9 mouse cellular contexts compared by ENCODE assay signal in the genomic region with DNA sequence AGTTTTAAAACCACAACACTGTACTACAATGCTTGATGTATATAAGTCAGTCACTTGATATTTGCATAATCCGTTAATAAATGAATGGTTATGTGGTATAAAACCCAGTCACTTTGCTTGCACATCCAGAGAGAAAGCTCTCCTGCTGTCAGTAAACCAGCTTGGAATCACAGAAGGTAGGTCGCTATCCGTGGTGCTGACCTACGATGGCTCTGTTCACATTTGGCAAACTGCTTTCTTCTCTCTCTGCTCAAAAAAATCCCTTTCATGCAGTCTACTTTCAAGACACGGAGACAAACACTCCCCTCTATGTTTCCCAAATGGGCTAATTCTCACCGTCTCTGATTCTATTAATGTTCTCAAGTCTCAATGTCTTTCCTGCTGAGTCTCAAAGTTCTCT. TPM values are rescaled to one million over a fixed set of nuclear protein-coding genes. Genes with fewer than 3 reads are reported as not detected.
A peak's percentile ranks its signal among the peaks of the same experiment; 100 is the strongest.
DNase-seq lines count a peak whose midpoint lies in the region; ATAC-seq and TF ChIP-seq lines count a peak whose summit lies in the region.
"Had no signal": no experiment of that assay in that cellular context is flagged by ENCODE, and none has a peak within 500 bp of the region (broad histone marks: within the 10 kb centered on the region; RNA-seq: fewer than 3 reads in every experiment).

No protein-coding gene starts in this region.

- no peak overlapping the region for H3K9ac ChIP-seq in kidney, postnatal 0 days (ENCODE audit: low read depth, low read length)
- H3K9ac ChIP-seq in forebrain, embryonic 12.5 days, result no peak overlapping the region
- H3K9ac ChIP-seq in liver, embryonic 11.5 days (ENCODE audit: low read depth, low read length), result no peak overlapping the region
- H3K9ac ChIP-seq: heart, embryonic 15.5 days had no signal

- no peak for ATAC-seq in kidney, postnatal 0 days (replicated peaks; ENCODE audit: low FRiP score, low read depth)
- no peak for ATAC-seq in forebrain, embryonic 12.5 days (ENCODE audit: low FRiP score)
- no peak for ATAC-seq in liver, embryonic 11.5 days (replicated peaks; ENCODE audit: low FRiP score)
- ATAC-seq in CD4-positive, CD25-positive, alpha-beta regulatory T cell, adult 4 months, result no peak

- peaks cover 44% of the 10 kb centered on the region for H3K27me3 ChIP-seq in kidney, postnatal 0 days (ENCODE audit: insufficient read depth, low read length)
- H3K27me3 ChIP-seq in forebrain, embryonic 12.5 days, result peaks cover 59% of the 10 kb centered on the region
- peaks cover 48% of the 10 kb centered on the region for H3K27me3 ChIP-seq in liver, embryonic 11.5 days (replicated peaks; ENCODE audit: control insufficient read depth, insufficient read depth, low read length)

- H3K27ac ChIP-seq in kidney, postnatal 0 days, result no peak overlapping the region
- H3K27ac ChIP-seq in forebrain, embryonic 12.5 days, result no peak overlapping the region
- H3K27ac ChIP-seq in liver, embryonic 11.5 days (ENCODE audit: low read depth, low read length), result no peak overlapping the region
- H3K27ac ChIP-seq: heart, embryonic 15.5 days had no signal

- no peak overlapping the region for H3K4me3 ChIP-seq in kidney, postnatal 0 days (replicated peaks; ENCODE audit: low read depth, low read length)
- H3K4me3 ChIP-seq in forebrain, embryonic 12.5 days (replicated peaks), result peak overlapping the region; percentile 49
- no peak overlapping the region for H3K4me3 ChIP-seq in liver, embryonic 11.5 days (ENCODE audit: low read depth, low read length)
- H3K4me3 ChIP-seq: heart, embryonic 15.5 days had no signal

- no peak overlapping the region for H3K4me2 ChIP-seq in kidney, postnatal 0 days (ENCODE audit: low read length)
- peak overlapping the region; percentile 89 for H3K4me2 ChIP-seq in forebrain, embryonic 12.5 days
- H3K4me2 ChIP-seq in liver, embryonic 11.5 days, result no peak overlapping the region
- H3K4me2 ChIP-seq: heart, embryonic 15.5 days had no signal

- H3K36me3 ChIP-seq in kidney, postnatal 0 days (ENCODE audit: insufficient read depth, low read length), result no peaks in the 10 kb centered on the region
- H3K36me3 ChIP-seq in forebrain, embryonic 12.5 days (replicated peaks), result no peaks in the 10 kb centered on the region
- H3K36me3 ChIP-seq in liver, embryonic 11.5 days (ENCODE audit: control insufficient read depth, insufficient read depth, low read length), result no peaks in the 10 kb centered on the region
- H3K36me3 ChIP-seq: heart, embryonic 15.5 days had no signal

- TF ChIP-seq CTCF in kidney, postnatal 0 days (IDR thresholded peaks at IDR 0.05; ENCODE audit: low read depth), result no peak

- 1% methylated on average over 6 of the region's 6 CpGs for WGBS in kidney, postnatal 0 days
- WGBS in forebrain, embryonic 12.5 days, result 0% methylated on average over 6 of the region's 6 CpGs
- WGBS in liver, embryonic 11.5 days, result 3% methylated on average over 6 of the region's 6 CpGs

- H3K9me3 ChIP-seq in kidney, postnatal 0 days (replicated peaks; ENCODE audit: low read length), result no peaks in the 10 kb centered on the region
- H3K9me3 ChIP-seq in forebrain, embryonic 12.5 days, result no peaks in the 10 kb centered on the region
- no peaks in the 10 kb centered on the region for H3K9me3 ChIP-seq in liver, embryonic 11.5 days (ENCODE audit: control insufficient read depth, low read length)
- H3K9me3 ChIP-seq: heart, embryonic 15.5 days had no signal

- 0 out of 2 replicates have a peak, but pooled peaks cover 7% of the 10 kb centered on the region for H3K4me1 ChIP-seq in kidney, postnatal 0 days (replicated peaks; ENCODE audit: insufficient read depth, low read length)
- peaks cover 30% of the 10 kb centered on the region for H3K4me1 ChIP-seq in forebrain, embryonic 12.5 days
- H3K4me1 ChIP-seq in liver, embryonic 11.5 days (replicated peaks; ENCODE audit: control insufficient read depth, insufficient read depth, low read length), result peaks cover 4% of the 10 kb centered on the region; the same call in 1 of the 2 replicates

- DNase-seq in kidney, postnatal 0 days (ENCODE audit: low spot score), result peak; percentile 77
- no peak for DNase-seq in kidney, adult 11 months
- DNase-seq in adrenal gland, postnatal 14 days, result peak; percentile 69
- DNase-seq in liver, embryonic 11.5 days (ENCODE audit: low spot score), result peak; percentile 47
- DNase-seq in retina, postnatal 1 day, result peak; percentile 71
- no peak for DNase-seq in frontal cortex, postnatal 36 days (ENCODE audit: low spot score in 2 of 2)

RNA-seq across cellular contexts. Expression of gene Car10, which starts 0.8 kb away (rescaled TPM):
- polyA plus RNA-seq in kidney, postnatal 0 days (2015; fragmentation: Nextera tagmentation; extraction: Ambion mirVana), result 0.06 TPM in 1 of 2 replicates, not detected in the other
- total RNA-seq in adrenal gland, postnatal 14 days (2021), result 0.37 and 0.60 TPM in 2 replicates
- polyA plus RNA-seq in forebrain, embryonic 12.5 days (2016; fragmentation: Nextera tagmentation; extraction: Ambion mirVana), result 2.1 and 2.4 TPM in 2 replicates
- 0.18 and 0.27 TPM in 2 replicates for polyA plus RNA-seq in liver, embryonic 11.5 days (2014; fragmentation: Nextera tagmentation; extraction: Ambion mirVana)
- polyA plus RNA-seq in CD4-positive, CD25-positive, alpha-beta regulatory T cell, adult 4 months (2017; shearing (Covaris generic)), result not detected

Comparison
In these comparisons a context has a peak if more than half of its experiments do, and no peak if none do; other contexts are left out.
1. DNase-seq: peak in kidney, postnatal 0 days (single experiment), adrenal gland, postnatal 14 days (single experiment), liver, embryonic 11.5 days (single experiment) and retina, postnatal 1 day (single experiment); none in kidney, adult 11 months (single experiment) and frontal cortex, postnatal 36 days (0 of 2).